Mouse (Mus musculus): ENCODE data around the gene Ros1.

GRCm38 (mm10) chr10:52128874-52129412 lies 66.1 kb downstream of the Ros1 start:
- TF ChIP-seq POLR2A (IDR thresholded peaks at IDR 0.05; ENCODE audit: extremely low read depth, insufficient read depth, low read length) (no peak), CTCF (IDR thresholded peaks at IDR 0.05; ENCODE audit: extremely low read depth, insufficient read depth, low read length) (no peak; the same call in 1 of the 2 replicates)

All from cortical plate, adult 2 months (tissue).